Mouse (Mus musculus) MEL (cell line): ENCODE measurements around the gene Cmas. TPM values are rescaled to one million over a fixed set of nuclear protein-coding genes. Genes with fewer than 3 reads are reported as not detected.

Experiments used
- DNase-seq: peaks from one replicate; pipeline ENCODE4 v3.0.0; 2011; ENCODE audit warnings: low read depth, low spot score
- H3K27ac ChIP-seq: 2 replicates; pipeline ENCODE4 v1.5.1; 2012; ENCODE audit warnings: low read depth, mild to moderate bottlenecking, control low read depth, low read length, moderate library complexity; ENCODE audit not compliant: control insufficient read depth
- H3K27me3 ChIP-seq, 2 experiments: fragments of 150-350 bp in 1 of 2; sonication (generic) in 1 of 2; 2 replicates each; pipeline ENCODE4 v1.6.1; 2012; ENCODE audit warnings: low read length in 2 of 2, mild to moderate bottlenecking in 2 of 2, improper control_type of control experiment in 1 of 2, moderate library complexity in 1 of 2; ENCODE audit not compliant: insufficient read depth in 2 of 2, control insufficient read depth in 1 of 2
- H3K36me3 ChIP-seq, 2 experiments: 2 replicates each; pipeline ENCODE4 v1.6.1; 2012 to 2014; ENCODE audit warnings: low read length in 2 of 2, improper control_type of control experiment in 1 of 2, inconsistent platforms in 1 of 2, mild to moderate bottlenecking in 1 of 2; ENCODE audit not compliant: insufficient read depth in 2 of 2, control insufficient read depth in 1 of 2
- H3K4me1 ChIP-seq, 2 experiments: fragments of 150-350 bp in 1 of 2; sonication (generic) in 1 of 2; 2 replicates each; pipeline ENCODE4 v1.6.1; 2012; ENCODE audit warnings: low read length in 2 of 2, improper control_type of control experiment in 1 of 2, mild to moderate bottlenecking in 1 of 2; ENCODE audit not compliant: insufficient read depth in 2 of 2, control insufficient read depth in 1 of 2
- H3K4me3 ChIP-seq, 2 experiments: fragments of 150-350 bp in 1 of 2; sonication (generic) in 1 of 2; 2 replicates each; pipeline ENCODE4 v1.5.1; 2012; ENCODE audit warnings: low read depth in 2 of 2, low read length in 2 of 2, mild to moderate bottlenecking in 2 of 2, moderate library complexity in 2 of 2, control low read depth in 1 of 2, improper control_type of control experiment in 1 of 2; ENCODE audit not compliant: control insufficient read depth in 1 of 2, insufficient read depth in 1 of 2
- H3K79me2 ChIP-seq: 2 replicates; pipeline ENCODE4 v1.6.1; 2012; ENCODE audit warnings: mild to moderate bottlenecking, low read length, moderate library complexity; ENCODE audit not compliant: control insufficient read depth, poor library complexity, insufficient read depth
- H3K9ac ChIP-seq: 2 replicates; pipeline ENCODE4 v1.6.1; 2012; ENCODE audit warnings: low read depth, mild to moderate bottlenecking, control low read depth, low read length, moderate library complexity; ENCODE audit not compliant: control insufficient read depth, poor library complexity, severe bottlenecking
- H3K9me3 ChIP-seq: fragments of 150-350 bp; sonication (generic); replicated peaks from 2 replicates; pipeline ENCODE4 v1.6.1; 2012; ENCODE audit warnings: mild to moderate bottlenecking, low read length, improper control_type of control experiment, moderate library complexity; ENCODE audit not compliant: insufficient read depth
- CHD1 ChIP-seq: IDR thresholded peaks from 2 replicates; pipeline ENCODE4 v1.6.1; 2012; ENCODE audit warnings: low read depth, mild to moderate bottlenecking, inconsistent platforms, low read length, improper control_type of control experiment
- CHD2 ChIP-seq: IDR thresholded peaks from 2 replicates; pipeline ENCODE4 v1.6.1; 2011; ENCODE audit warnings: low read length, improper control_type of control experiment
- GABPA ChIP-seq: IDR thresholded peaks from 2 replicates; pipeline ENCODE4 v1.6.1; 2012; ENCODE audit warnings: low read depth, mild to moderate bottlenecking, inconsistent platforms, low read length, improper control_type of control experiment, moderate library complexity
- GATA1 ChIP-seq: IDR thresholded peaks from 2 replicates; pipeline ENCODE4 v1.6.1; 2011; ENCODE audit warnings: low read depth, low read length, improper control_type of control experiment
- KAT2A ChIP-seq: conservative IDR thresholded peaks from 2 replicates; pipeline ENCODE4 v1.6.1; 2012; ENCODE audit warnings: low read depth, low read length, improper control_type of control experiment, inconsistent platforms
- MAZ ChIP-seq: IDR thresholded peaks from 2 replicates; pipeline ENCODE4 v1.6.1; 2012; ENCODE audit warnings: low read depth, mild to moderate bottlenecking, inconsistent platforms, low read length, improper control_type of control experiment
- POLR2A ChIP-seq, 2 experiments: IDR thresholded peaks; 2 replicates each; pipeline ENCODE4 v1.6.1; 2011 to 2012; ENCODE audit warnings: low read length in 2 of 2, mild to moderate bottlenecking in 2 of 2, control low read depth in 1 of 2, improper control_type of control experiment in 1 of 2, low read depth in 1 of 2, moderate library complexity in 1 of 2; ENCODE audit not compliant: control insufficient read depth in 1 of 2, insufficient read depth in 1 of 2, poor library complexity in 1 of 2
- RAD21 ChIP-seq: IDR thresholded peaks from 2 replicates; pipeline ENCODE4 v1.6.1; 2011; ENCODE audit warnings: mild to moderate bottlenecking, low read depth, low read length, improper control_type of control experiment
- SIN3A ChIP-seq: IDR thresholded peaks from 2 replicates; pipeline ENCODE4 v1.6.1; 2012; ENCODE audit warnings: low read length, improper control_type of control experiment, inconsistent platforms
- TBP ChIP-seq: IDR thresholded peaks from 2 replicates; pipeline ENCODE4 v1.8.0; 2011; ENCODE audit warnings: low read depth, low read length, improper control_type of control experiment
- TCF12 ChIP-seq: IDR thresholded peaks from 2 replicates; pipeline ENCODE4 v1.6.1; 2014; ENCODE audit warnings: low read depth, mild to moderate bottlenecking, inconsistent platforms, low read length, improper control_type of control experiment, moderate library complexity
- UBTF ChIP-seq: IDR thresholded peaks from 2 replicates; pipeline ENCODE4 v1.6.1; 2012; ENCODE audit warnings: low read depth, mild to moderate bottlenecking, inconsistent platforms, low read length, improper control_type of control experiment, moderate library complexity, borderline replicate concordance; ENCODE audit not compliant: insufficient read depth
- USF1 ChIP-seq: IDR thresholded peaks from 2 replicates; pipeline ENCODE4 v1.6.1; 2014; ENCODE audit warnings: low read depth, mild to moderate bottlenecking, inconsistent platforms, low read length, improper control_type of control experiment, moderate library complexity
- USF2 ChIP-seq, 2 experiments: IDR thresholded peaks; 2 replicates each; pipeline ENCODE4 v1.6.1; 2011 to 2012; ENCODE audit warnings: improper control_type of control experiment in 2 of 2, low read length in 2 of 2, borderline replicate concordance in 1 of 2, inconsistent platforms in 1 of 2, low read depth in 1 of 2, mild to moderate bottlenecking in 1 of 2; ENCODE audit not compliant: insufficient read depth in 1 of 2
- ZKSCAN1 ChIP-seq: IDR thresholded peaks from 2 replicates; pipeline ENCODE4 v1.6.1; 2012; ENCODE audit warnings: low read depth, mild to moderate bottlenecking, inconsistent platforms, low read length, improper control_type of control experiment, moderate library complexity
- ZMIZ1 ChIP-seq: IDR thresholded peaks from 2 replicates; pipeline ENCODE4 v1.6.1; 2012; ENCODE audit warnings: low read depth, mild to moderate bottlenecking, inconsistent platforms, low read length, improper control_type of control experiment, moderate library complexity
- polyA plus RNA-seq, 2 experiments: library from polyadenylated mRNA; stranded (reverse) in 1 of 2; unstranded in 1 of 2; fragments of >175 nt in 1 of 2; fragments of >200 nt in 1 of 2; gene quantifications; 2 replicates each; pipeline versions ENCODE4 v1.2.1 to v1.2.4; 2012; ENCODE audit warnings: low replicate concordance in 2 of 2, low read depth in 1 of 2; ENCODE audit not compliant: insufficient read length in 2 of 2, insufficient read depth in 1 of 2, missing spikeins in 1 of 2
- total RNA-seq: library from RNA; depleted of rRNA; stranded (reverse); fragments of 300-350 nt; gene quantifications from 2 replicates; pipeline ENCODE4 v1.2.3, GENCODE M21; 2012

Gene Cmas
- total and polyA plus RNA-seq, 3 experiments = 29.4 to 55.0 TPM; not detected in 1

GRCm38 (mm10) chr6:142802617-142803525 lies 46.4 kb downstream of the Cmas start:
- H3K4me1 ChIP-seq = peaks cover 8 to 26% of the 10 kb centered on the region in 2 experiments
- no peak for DNase-seq

GRCm38 (mm10) chr6:142804402-142804801 lies 47.9 kb downstream of the Cmas start, which contains the start of gene Sult6b2:
Gene Sult6b2, minus strand, starts transcription at chr6:142804502.
- Histone ChIP-seq H3K4me3 (no peak within 1 kb of the TSS), H3K9me3 (no peaks in the 10 kb centered on the region), H3K27me3 (no peaks in the 10 kb centered on the region), H3K27ac (no peak within 1 kb of the TSS), H3K36me3 (peaks cover 0 to 23% of the 10 kb centered on the region in 2 experiments; a peak in 2 of 4 replicates), H3K4me1 (peaks cover 8 to 36% of the 10 kb centered on the region in 2 experiments), H3K9ac (no peak within 1 kb of the TSS), H3K79me2 (no peaks in the 10 kb centered on the region)
- no peak for DNase-seq
- no peak for TF ChIP-seq MAZ
- TF ChIP-seq ZMIZ1 = no peak
- no peak for TF ChIP-seq POLR2A (IDR thresholded peaks at IDR 0.05; ENCODE audit: control insufficient read depth in 1 of 2, insufficient read depth in 1 of 2, low read depth in 1 of 2, low read length in 2 of 2, poor library complexity in 1 of 2)
- TF ChIP-seq CHD1 = no peak
- no peak for TF ChIP-seq CHD2
- no peak for TF ChIP-seq RAD21
- TF ChIP-seq, all 39 proteins: peak for 0

More at GRCm38 (mm10) chr6:142802617-142803525, 46.4 kb downstream of the Cmas start:
- Histone ChIP-seq H3K9me3 (no peaks in the 10 kb centered on the region), H3K36me3 (peaks cover 0 to 15% of the 10 kb centered on the region in 2 experiments; a peak in 2 of 4 replicates), H3K79me2 (no peaks in the 10 kb centered on the region), H3K27ac (no peak overlapping the region), H3K27me3 (no peaks in the 10 kb centered on the region), H3K9ac (no peak overlapping the region), H3K4me3 (no peak overlapping the region)
- TF ChIP-seq KAT2A (no peak), MAZ (no peak), GATA1 (no peak), UBTF (no peak), USF2 (IDR thresholded peaks at IDR 0.05; ENCODE audit: borderline replicate concordance in 1 of 2, insufficient read depth in 1 of 2, low read depth in 1 of 2, low read length in 2 of 2) (no peak), GABPA (no peak), USF1 (no peak), SIN3A (no peak), ZKSCAN1 (no peak), TBP (no peak), TCF12 (no peak), CHD1 (no peak)
